Mouse (Mus musculus): ENCODE measurements around the gene Aim2. TPM values are rescaled to one million over a fixed set of nuclear protein-coding genes. Genes with fewer than 3 reads are reported as not detected.
A peak's percentile ranks its signal among the peaks of the same experiment; 100 is the strongest.
"Not testable (repeated sequence)": the region's sequence is repeated elsewhere in the genome, so short reads cannot be mapped to it uniquely, and the experiment has no call there.

The Aim2 gene
- polyA plus RNA-seq, 1 experiment from 2014 or later: 4.4 TPM

GRCm38 (mm10) chr1:173447067-173447466 is 96.4 kb downstream of the Aim2 start:
- 56% methylated on average over 4 of the region's 4 CpGs for WGBS

GRCm38 (mm10) chr1:173450621-173451020 is 99.9 kb downstream of the Aim2 start:
- Histone ChIP-seq H3K4me2 (replicated peaks) (no peak overlapping the region), H3K9me3 (no peaks in the 10 kb centered on the region), H3K27me3 (replicated peaks) (no peaks in the 10 kb centered on the region), H3K9ac (no peak overlapping the region), H3K4me3 (replicated peaks) (no peak overlapping the region), H3K36me3 (no peaks in the 10 kb centered on the region), H3K4me1 (replicated peaks) (no peaks in the 10 kb centered on the region), H3K27ac (no peak overlapping the region)
- ATAC-seq: no peak
- 90% methylated on average over 4 of the region's 4 CpGs for WGBS

More at GRCm38 (mm10) chr1:173447067-173447466, 96.4 kb downstream of the Aim2 start:
- Histone ChIP-seq H3K9me3 (no peaks in the 10 kb centered on the region), H3K4me1 (replicated peaks) (no peaks in the 10 kb centered on the region), H3K36me3 (no peaks in the 10 kb centered on the region), H3K4me3 (replicated peaks) (no peak overlapping the region), H3K27me3 (replicated peaks) (no peaks in the 10 kb centered on the region), H3K4me2 (replicated peaks) (no peak overlapping the region), H3K27ac (no peak overlapping the region), H3K9ac (no peak overlapping the region)
- ATAC-seq: no peak

- WGBS: 96% methylated on average over 5 of the region's 5 CpGs
- ATAC-seq: no peak
- H3K4me3 ChIP-seq (replicated peaks): no peak overlapping the region
Measured at GRCm38 (mm10) chr1:173451665-173452064, 101.0 kb downstream of the Aim2 start.

GRCm38 (mm10) chr1:173456139-173456754 is 105.6 kb downstream of the Aim2 start:
- Histone ChIP-seq H3K4me2 (replicated peaks) (no peak overlapping the region), H3K27ac (no peak overlapping the region), H3K36me3 (no peaks in the 10 kb centered on the region), H3K4me1 (replicated peaks) (no peaks in the 10 kb centered on the region), H3K27me3 (replicated peaks) (no peaks in the 10 kb centered on the region), H3K9me3 (no peaks in the 10 kb centered on the region), H3K4me3 (replicated peaks) (no peak overlapping the region), H3K9ac (no peak overlapping the region)
- WGBS: 51% methylated on average over 7 of the region's 7 CpGs
- peak; percentile 72 for ATAC-seq

More at GRCm38 (mm10) chr1:173451665-173452064, 101.0 kb downstream of the Aim2 start:
- H3K27ac ChIP-seq: no peak overlapping the region
- H3K36me3 ChIP-seq: no peaks in the 10 kb centered on the region
- no peaks in the 10 kb centered on the region for H3K27me3 ChIP-seq (replicated peaks)
- no peaks in the 10 kb centered on the region for H3K9me3 ChIP-seq
- H3K9ac ChIP-seq: no peak overlapping the region
- no peak overlapping the region for H3K4me2 ChIP-seq (replicated peaks)
- no peaks in the 10 kb centered on the region for H3K4me1 ChIP-seq (replicated peaks)

GRCm38 (mm10) chr1:173456761-173457160 is 106.1 kb downstream of the Aim2 start:
- Histone ChIP-seq H3K9ac (no peak overlapping the region), H3K4me3 (replicated peaks) (no peak overlapping the region), H3K4me2 (replicated peaks) (no peak overlapping the region), H3K9me3 (no peaks in the 10 kb centered on the region), H3K27me3 (replicated peaks) (no peaks in the 10 kb centered on the region), H3K4me1 (replicated peaks) (no peaks in the 10 kb centered on the region), H3K27ac (no peak overlapping the region), H3K36me3 (no peaks in the 10 kb centered on the region)
- 80% methylated on average over 5 of the region's 5 CpGs for WGBS
- ATAC-seq: no peak

GRCm38 (mm10) chr1:173480399-173481181 is 129.9 kb downstream of the Aim2 start:
- not testable (repeated sequence) for H3K4me2 ChIP-seq (replicated peaks); H3K4me3 ChIP-seq (replicated peaks); ATAC-seq; H3K9ac ChIP-seq; H3K27me3 ChIP-seq (replicated peaks); H3K4me1 ChIP-seq (replicated peaks); H3K27ac ChIP-seq; H3K9me3 ChIP-seq; H3K36me3 ChIP-seq
- 88% methylated on average over 5 of the region's 5 CpGs for WGBS

- not testable (repeated sequence) for H3K36me3 ChIP-seq; H3K9ac ChIP-seq; H3K9me3 ChIP-seq; ATAC-seq; H3K27ac ChIP-seq; H3K27me3 ChIP-seq (replicated peaks); H3K4me2 ChIP-seq (replicated peaks); H3K4me1 ChIP-seq (replicated peaks); H3K4me3 ChIP-seq (replicated peaks)
- WGBS: 90% methylated on average over 3 of the region's 3 CpGs
Measured at GRCm38 (mm10) chr1:173481182-173481574, 130.5 kb downstream of the Aim2 start.

- WGBS: 62% methylated on average over 3 of the region's 3 CpGs
- not testable (repeated sequence) for H3K4me1 ChIP-seq (replicated peaks); H3K4me3 ChIP-seq (replicated peaks); ATAC-seq; H3K9ac ChIP-seq; H3K27me3 ChIP-seq (replicated peaks); H3K4me2 ChIP-seq (replicated peaks); H3K27ac ChIP-seq; H3K36me3 ChIP-seq; H3K9me3 ChIP-seq
Measured at GRCm38 (mm10) chr1:173490812-173491480, 140.3 kb downstream of the Aim2 start, which contains the start of gene Ifi206. Ifi206 (minus strand) TSS chr1:173491041.

- not testable (repeated sequence) for H3K9ac ChIP-seq; H3K4me1 ChIP-seq (replicated peaks); H3K4me3 ChIP-seq (replicated peaks); H3K36me3 ChIP-seq; H3K4me2 ChIP-seq (replicated peaks); ATAC-seq; H3K9me3 ChIP-seq; H3K27ac ChIP-seq; H3K27me3 ChIP-seq (replicated peaks)
Measured at GRCm38 (mm10) chr1:173491483-173491882, 140.8 kb downstream of the Aim2 start.

- not testable (repeated sequence) for H3K27ac ChIP-seq; ATAC-seq; H3K36me3 ChIP-seq; H3K27me3 ChIP-seq (replicated peaks); H3K4me2 ChIP-seq (replicated peaks); H3K4me3 ChIP-seq (replicated peaks); H3K4me1 ChIP-seq (replicated peaks); H3K9me3 ChIP-seq; H3K9ac ChIP-seq
- WGBS: 85% methylated on average over 2 of the region's 2 CpGs
Measured at GRCm38 (mm10) chr1:173510595-173510994, 159.9 kb downstream of the Aim2 start.
